Mouse (Mus musculus) midbrain, embryonic 15.5 days (tissue): ENCODE results near the gene H2-Ob. TPM values are rescaled to one million over a fixed set of nuclear protein-coding genes. Genes with fewer than 3 reads are reported as not detected.
A peak's percentile ranks its signal among the peaks of the same experiment; 100 is the strongest.

Source experiments
- ATAC-seq: fragments of 200-750 bp; cut with Nextera tagmentation; replicated peaks from 2 replicates; pipeline ENCODE4 v1.8.0; 2017; ENCODE audit warnings: moderate TSS enrichment
- H3K27ac ChIP-seq: fragments of 300-500 bp; sonication (generic); 2 replicates; pipeline ENCODE4 v1.5.1; 2015; ENCODE audit warnings: mild to moderate bottlenecking, inconsistent platforms
- H3K27me3 ChIP-seq: fragments of 300-500 bp; sonication (generic); replicated peaks from 2 replicates; pipeline ENCODE4 v1.6.1; 2015; ENCODE audit warnings: inconsistent platforms
- H3K36me3 ChIP-seq: fragments of 300-500 bp; sonication (generic); replicated peaks from 2 replicates; pipeline ENCODE4 v1.6.1; 2015; ENCODE audit warnings: inconsistent platforms
- H3K4me1 ChIP-seq: fragments of 300-500 bp; sonication (generic); 2 replicates; pipeline ENCODE4 v1.6.1; 2015; ENCODE audit warnings: inconsistent platforms
- H3K4me2 ChIP-seq: fragments of 300-500 bp; sonication (generic); 2 replicates; pipeline ENCODE4 v1.6.1; 2015; ENCODE audit warnings: inconsistent platforms, mild to moderate bottlenecking, moderate library complexity
- H3K4me3 ChIP-seq: fragments of 300-500 bp; sonication (generic); 2 replicates; pipeline ENCODE4 v1.5.1; 2015; ENCODE audit warnings: mild to moderate bottlenecking, inconsistent platforms
- H3K9ac ChIP-seq: fragments of 300-500 bp; sonication (generic); 2 replicates; pipeline ENCODE4 v1.6.1; 2015; ENCODE audit warnings: mild to moderate bottlenecking, inconsistent platforms
- H3K9me3 ChIP-seq: fragments of 300-500 bp; sonication (generic); 2 replicates; pipeline ENCODE4 v1.6.1; 2016; ENCODE audit warnings: inconsistent platforms
- WGBS: fragments of 180-500 bp; shearing (Covaris S2); methylation state at CpG from one replicate; pipeline ENCODE4 v1.1.7; 2015; ENCODE audit warnings: mixed read lengths; 5-methylcytosine and 5-hydroxymethylcytosine counted together
- polyA plus RNA-seq: library from polyadenylated mRNA; unstranded; fragments of >200 nt; fragmentation: Nextera tagmentation; extraction: Ambion mirVana; gene quantifications from 2 replicates; pipeline ENCODE4 v1.2.1, GENCODE M21; 2015

Gene H2-Ob
- polyA plus RNA-seq, 1 experiment from 2014 or later: 0.06 TPM

DNA sequence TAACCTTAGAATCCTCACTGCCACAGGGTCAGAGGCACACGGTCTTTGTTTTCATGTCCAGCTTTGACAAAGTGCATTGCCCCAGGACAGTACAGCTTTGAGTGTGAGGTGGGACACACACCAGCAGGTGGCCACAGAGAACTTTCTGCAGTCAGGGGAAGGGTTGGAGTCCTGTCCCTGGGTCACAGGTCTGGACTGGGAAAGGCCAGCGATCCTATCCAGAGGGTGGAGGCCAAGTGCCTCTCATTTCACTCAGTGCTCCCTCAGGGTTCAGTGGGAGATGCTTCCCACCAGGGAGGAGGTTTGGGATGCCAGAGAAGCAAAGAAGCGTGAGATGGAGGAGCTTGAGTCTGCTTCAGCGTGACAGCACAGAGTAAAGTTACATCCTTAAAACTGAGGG lies 13.0 kb downstream of the H2-Ob start:
- H3K27me3 ChIP-seq: no peaks in the 10 kb centered on the region
- no peak overlapping the region for H3K27ac ChIP-seq
- H3K4me3 ChIP-seq: no peak overlapping the region
- no peaks in the 10 kb centered on the region for H3K36me3 ChIP-seq
- H3K4me1 ChIP-seq: no peaks in the 10 kb centered on the region
- H3K9me3 ChIP-seq: no peaks in the 10 kb centered on the region
- ATAC-seq: no peak
- 45% methylated on average over 4 of the region's 4 CpGs for WGBS
- no peak overlapping the region for H3K9ac ChIP-seq
- H3K4me2 ChIP-seq: no peak overlapping the region

- Histone ChIP-seq H3K4me3 (no peak overlapping the region), H3K27ac (no peak overlapping the region), H3K4me2 (no peak overlapping the region), H3K9me3 (no peaks in the 10 kb centered on the region), H3K36me3 (no peaks in the 10 kb centered on the region), H3K4me1 (no peaks in the 10 kb centered on the region), H3K27me3 (0 out of 2 replicates have a peak, but pooled peaks cover 2% of the 10 kb centered on the region), H3K9ac (no peak overlapping the region)
- ATAC-seq: no peak
- 82% methylated on average over 5 of the region's 5 CpGs for WGBS
These were observed 17.8 kb downstream of the H2-Ob start for GRCm38 (mm10) chr17:34256501-34256900.

- ATAC-seq: no peak
- Histone ChIP-seq H3K4me2 (no peak within 1 kb of the TSS), H3K9me3 (no peaks in the 10 kb centered on the region), H3K9ac (no peak within 1 kb of the TSS), H3K4me3 (no peak within 1 kb of the TSS), H3K27me3 (0 out of 2 replicates have a peak, but pooled peaks cover 2% of the 10 kb centered on the region), H3K4me1 (no peaks in the 10 kb centered on the region), H3K27ac (no peak within 1 kb of the TSS), H3K36me3 (no peaks in the 10 kb centered on the region)
- WGBS: 67% methylated on average over 11 of the region's 11 CpGs
These were observed 19.1 kb downstream of the H2-Ob start, which contains the start of gene H2-Ab1 for GRCm38 (mm10) chr17:34257594-34258375. Gene H2-Ab1 (plus strand): TSS chr17:34257689.

DNA sequence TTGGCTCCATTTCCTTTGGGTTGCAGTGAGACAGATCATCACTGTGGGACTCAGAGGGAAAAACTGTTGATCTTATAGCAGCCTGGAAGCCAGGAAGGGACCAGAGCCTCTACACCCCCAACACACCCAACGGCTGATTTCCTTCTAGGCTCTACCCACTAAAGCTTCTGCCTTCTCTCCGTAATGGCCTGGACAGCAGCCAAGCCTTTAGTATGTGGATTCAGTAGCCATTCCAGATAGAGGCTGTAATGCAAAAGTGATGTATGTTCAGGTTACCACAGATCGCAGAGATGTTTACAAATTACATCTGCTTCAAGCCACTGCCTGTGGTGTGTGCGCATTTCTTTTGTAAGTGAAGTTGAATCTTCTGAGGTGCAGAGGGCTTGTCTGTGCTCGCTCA lies 21.8 kb downstream of the H2-Ob start:
- ATAC-seq: no peak
- Histone ChIP-seq H3K4me3 (no peak overlapping the region), H3K9ac (no peak overlapping the region), H3K36me3 (no peaks in the 10 kb centered on the region), H3K27ac (no peak overlapping the region), H3K4me1 (peaks cover 22% of the 10 kb centered on the region), H3K9me3 (no peaks in the 10 kb centered on the region), H3K4me2 (no peak overlapping the region), H3K27me3 (peaks cover 14% of the 10 kb centered on the region)
- 83% methylated on average over 5 of the region's 5 CpGs for WGBS

DNA sequence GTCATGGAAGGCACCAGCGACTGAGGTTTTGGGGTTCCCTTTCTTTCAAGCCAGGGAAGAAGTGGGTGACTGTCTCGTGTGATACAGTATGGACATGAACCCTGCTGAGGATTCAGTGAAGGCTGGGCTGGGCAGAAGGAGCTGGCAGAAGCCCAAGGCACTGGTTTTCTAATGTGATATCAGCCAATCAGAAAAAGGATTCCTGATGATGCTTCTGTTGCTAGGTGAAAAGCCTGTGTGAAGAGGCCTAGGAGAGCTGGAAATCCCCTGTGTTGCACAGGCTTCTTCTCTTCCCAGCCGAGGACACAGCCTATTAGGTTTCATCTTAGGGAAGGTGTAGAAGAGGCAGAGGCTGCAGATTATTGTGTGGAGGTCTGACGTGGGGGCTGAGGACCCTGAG lies 22.8 kb downstream of the H2-Ob start:
- H3K4me2 ChIP-seq: no peak overlapping the region
- WGBS: 23% methylated on average over 4 of the region's 4 CpGs
- H3K4me3 ChIP-seq: no peak overlapping the region
- no peak overlapping the region for H3K9ac ChIP-seq
- peaks cover 22% of the 10 kb centered on the region for H3K4me1 ChIP-seq
- H3K36me3 ChIP-seq: no peaks in the 10 kb centered on the region
- peaks cover 14% of the 10 kb centered on the region for H3K27me3 ChIP-seq
- H3K9me3 ChIP-seq: no peaks in the 10 kb centered on the region
- peak; percentile 82 for ATAC-seq
- H3K27ac ChIP-seq: no peak overlapping the region

GRCm38 (mm10) chr17:34263068-34263467 lies 24.4 kb downstream of the H2-Ob start:
- Histone ChIP-seq H3K9ac (no peak overlapping the region), H3K27me3 (peaks cover 11% of the 10 kb centered on the region), H3K27ac (no peak overlapping the region), H3K36me3 (no peaks in the 10 kb centered on the region), H3K9me3 (no peaks in the 10 kb centered on the region), H3K4me2 (peak overlapping the region; percentile 98), H3K4me3 (peak overlapping the region; percentile 33), H3K4me1 (peaks cover 22% of the 10 kb centered on the region)
- 2% methylated on average over 8 of the region's 8 CpGs for WGBS
- ATAC-seq: peak; percentile 83

- Histone ChIP-seq H3K36me3 (no peaks in the 10 kb centered on the region), H3K4me3 (peak overlapping the region; percentile 51), H3K4me1 (peaks cover 22% of the 10 kb centered on the region), H3K9ac (no peak overlapping the region), H3K27me3 (peaks cover 11% of the 10 kb centered on the region), H3K4me2 (peak overlapping the region; percentile 98), H3K9me3 (no peaks in the 10 kb centered on the region), H3K27ac (no peak overlapping the region)
- no peak for ATAC-seq
- WGBS: 4% methylated on average over 14 of the region's 14 CpGs
These were observed 25.2 kb downstream of the H2-Ob start for GRCm38 (mm10) chr17:34263811-34264371.

DNA sequence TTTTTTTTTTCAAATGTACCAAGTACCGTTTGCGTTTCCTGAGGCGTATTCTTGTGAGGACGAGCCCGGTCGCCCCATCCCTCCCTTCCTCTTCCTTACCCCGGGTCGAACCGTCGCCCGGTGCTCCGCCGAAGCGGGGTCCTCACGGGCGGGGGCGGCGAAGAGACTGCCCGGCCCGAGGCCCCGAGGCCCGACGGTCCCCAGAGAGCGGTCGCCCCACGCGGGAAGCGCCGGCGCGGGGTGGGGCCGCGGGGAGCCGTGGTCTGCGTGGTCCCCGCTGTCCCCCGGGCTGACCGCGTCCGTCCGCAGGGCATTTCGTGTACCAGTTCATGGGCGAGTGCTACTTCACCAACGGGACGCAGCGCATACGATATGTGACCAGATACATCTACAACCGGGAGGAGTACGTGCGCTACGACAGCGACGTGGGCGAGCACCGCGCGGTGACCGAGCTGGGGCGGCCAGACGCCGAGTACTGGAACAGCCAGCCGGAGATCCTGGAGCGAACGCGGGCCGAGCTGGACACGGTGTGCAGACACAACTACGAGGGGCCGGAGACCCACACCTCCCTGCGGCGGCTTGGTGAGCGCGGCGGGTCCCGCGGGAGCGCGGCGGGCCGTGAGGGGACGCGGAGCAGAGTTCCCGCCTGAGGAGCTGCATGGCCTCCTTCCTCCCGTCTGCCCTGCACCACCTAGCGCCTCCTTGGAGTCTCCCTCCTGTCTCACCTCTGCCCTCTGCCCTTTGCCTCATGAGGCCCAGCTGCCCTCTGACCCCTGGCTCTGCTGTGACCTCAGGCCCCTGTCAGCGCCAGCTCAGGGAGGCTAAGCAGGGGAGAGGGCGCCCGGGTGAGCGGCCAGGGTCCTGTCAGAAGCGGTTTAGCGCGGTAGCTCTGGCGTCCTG lies 26.0 kb downstream of the H2-Ob start:
- Histone ChIP-seq H3K4me1 (peaks cover 22% of the 10 kb centered on the region), H3K27ac (no peak overlapping the region), H3K36me3 (no peaks in the 10 kb centered on the region), H3K27me3 (peaks cover 11% of the 10 kb centered on the region), H3K9me3 (no peaks in the 10 kb centered on the region), H3K9ac (peak overlapping the region; percentile 50), H3K4me2 (peak overlapping the region; percentile 98), H3K4me3 (peak overlapping the region; percentile 51)
- no peak for ATAC-seq
- under 1% methylated on average over 78 of the region's 93 CpGs for WGBS

DNA sequence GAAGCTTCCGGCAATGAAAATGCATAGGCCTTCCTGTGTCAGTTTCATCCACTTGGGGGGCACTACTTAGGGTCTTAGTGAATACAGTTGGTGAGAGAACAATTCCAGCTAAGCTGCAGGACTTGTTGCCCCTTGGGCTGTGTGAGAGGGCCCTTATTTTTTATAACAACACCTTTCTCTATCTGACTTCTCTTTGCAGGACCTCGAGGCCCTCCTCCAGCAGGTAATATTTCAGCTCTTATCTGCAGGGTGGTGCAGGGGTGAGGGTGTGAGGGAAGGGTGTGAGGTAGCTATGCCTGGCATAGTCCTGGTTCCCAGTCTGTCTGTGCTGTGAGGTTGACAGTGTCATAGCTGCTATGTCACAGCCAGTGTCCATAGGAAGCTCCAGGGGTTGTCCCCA lies 29.6 kb downstream of the H2-Ob start:
- WGBS: 81% methylated on average over 2 of the region's 2 CpGs
- no peak for ATAC-seq
- no peak overlapping the region for H3K27ac ChIP-seq
- no peak overlapping the region for H3K9ac ChIP-seq
- H3K36me3 ChIP-seq: no peaks in the 10 kb centered on the region
- H3K4me3 ChIP-seq: no peak overlapping the region
- H3K27me3 ChIP-seq: peaks cover 11% of the 10 kb centered on the region
- peaks cover 20% of the 10 kb centered on the region for H3K4me1 ChIP-seq
- no peak overlapping the region for H3K4me2 ChIP-seq
- H3K9me3 ChIP-seq: no peaks in the 10 kb centered on the region

DNA sequence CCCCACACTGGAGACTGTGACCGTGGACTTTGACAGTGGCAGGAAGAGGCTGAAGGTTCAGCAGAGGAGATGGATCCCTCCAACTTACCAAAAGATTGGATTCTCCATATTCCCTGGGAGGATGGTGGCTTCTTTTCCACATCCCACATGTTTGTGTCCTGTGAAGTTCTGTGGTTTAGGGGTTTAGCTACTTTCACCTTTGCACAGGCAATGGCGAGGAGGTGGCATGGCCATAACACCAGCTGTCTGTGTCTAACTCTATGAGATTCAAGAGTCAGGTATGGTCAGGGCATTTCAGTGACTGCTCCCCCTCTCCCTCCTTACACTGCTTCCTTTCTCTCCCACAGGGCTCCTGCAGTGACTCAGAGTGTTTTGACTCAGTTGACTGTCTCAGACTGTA lies 30.0 kb downstream of the H2-Ob start:
- Histone ChIP-seq H3K9me3 (no peaks in the 10 kb centered on the region), H3K36me3 (no peaks in the 10 kb centered on the region), H3K27ac (no peak overlapping the region), H3K9ac (no peak overlapping the region), H3K27me3 (peaks cover 11% of the 10 kb centered on the region), H3K4me3 (no peak overlapping the region), H3K4me2 (no peak overlapping the region), H3K4me1 (peaks cover 15% of the 10 kb centered on the region)
- no peak for ATAC-seq
- whole genome bisulfite sequencing: 81% methylated on average over 2 of the region's 2 CpGs

DNA sequence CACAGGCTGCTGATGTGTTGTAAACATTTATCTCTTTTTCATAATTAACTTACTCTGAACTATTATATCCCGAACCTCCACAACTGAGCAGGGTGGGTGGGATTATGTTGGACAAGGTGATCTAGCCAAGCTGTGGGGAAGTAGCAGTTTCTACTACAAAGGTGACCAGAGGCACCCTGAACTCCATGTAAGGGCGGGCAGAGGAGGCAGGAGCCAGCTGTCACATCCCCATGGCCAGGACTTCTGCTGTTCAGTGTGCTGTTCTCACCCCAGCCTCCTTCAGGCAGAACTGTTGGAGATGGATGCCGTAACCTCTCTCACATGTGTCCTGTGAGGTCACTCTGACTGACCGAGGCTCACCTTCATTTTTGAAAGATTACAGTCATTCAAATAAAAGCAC lies 31.1 kb downstream of the H2-Ob start:
- Histone ChIP-seq H3K4me2 (no peak overlapping the region), H3K27ac (no peak overlapping the region), H3K4me3 (no peak overlapping the region), H3K9me3 (no peaks in the 10 kb centered on the region), H3K27me3 (peaks cover 4% of the 10 kb centered on the region), H3K36me3 (no peaks in the 10 kb centered on the region), H3K4me1 (peaks cover 4% of the 10 kb centered on the region), H3K9ac (no peak overlapping the region)
- 80% methylated on average over 4 of the region's 4 CpGs for WGBS
- no peak for ATAC-seq

- no peak overlapping the region for H3K4me2 ChIP-seq
- no peak overlapping the region for H3K9ac ChIP-seq
- no peaks in the 10 kb centered on the region; the same call in 1 of the 2 replicates for H3K27me3 ChIP-seq
- H3K36me3 ChIP-seq: no peaks in the 10 kb centered on the region
- H3K9me3 ChIP-seq: no peaks in the 10 kb centered on the region
- WGBS: 79% methylated on average over 2 of the region's 2 CpGs
- H3K4me1 ChIP-seq: peaks cover under 1% of the 10 kb centered on the region; the same call in 1 of the 2 replicates
- no peak overlapping the region for H3K27ac ChIP-seq
- ATAC-seq: no peak
- no peak overlapping the region for H3K4me3 ChIP-seq
These were observed 31.5 kb downstream of the H2-Ob start for GRCm38 (mm10) chr17:34270230-34270629.
